Mouse (Mus musculus) left cerebral cortex, adult 11 months (tissue): ENCODE results near the gene Fastkd3.
"Not testable (repeated sequence)": the region's sequence is repeated elsewhere in the genome, so short reads cannot be mapped to it uniquely, and the experiment has no call there.

Experiments
- DNase-seq: peaks from one replicate; pipeline ENCODE4 v3.0.0; 2022; ENCODE audit warnings: low spot score

The Fastkd3 gene

DNA sequence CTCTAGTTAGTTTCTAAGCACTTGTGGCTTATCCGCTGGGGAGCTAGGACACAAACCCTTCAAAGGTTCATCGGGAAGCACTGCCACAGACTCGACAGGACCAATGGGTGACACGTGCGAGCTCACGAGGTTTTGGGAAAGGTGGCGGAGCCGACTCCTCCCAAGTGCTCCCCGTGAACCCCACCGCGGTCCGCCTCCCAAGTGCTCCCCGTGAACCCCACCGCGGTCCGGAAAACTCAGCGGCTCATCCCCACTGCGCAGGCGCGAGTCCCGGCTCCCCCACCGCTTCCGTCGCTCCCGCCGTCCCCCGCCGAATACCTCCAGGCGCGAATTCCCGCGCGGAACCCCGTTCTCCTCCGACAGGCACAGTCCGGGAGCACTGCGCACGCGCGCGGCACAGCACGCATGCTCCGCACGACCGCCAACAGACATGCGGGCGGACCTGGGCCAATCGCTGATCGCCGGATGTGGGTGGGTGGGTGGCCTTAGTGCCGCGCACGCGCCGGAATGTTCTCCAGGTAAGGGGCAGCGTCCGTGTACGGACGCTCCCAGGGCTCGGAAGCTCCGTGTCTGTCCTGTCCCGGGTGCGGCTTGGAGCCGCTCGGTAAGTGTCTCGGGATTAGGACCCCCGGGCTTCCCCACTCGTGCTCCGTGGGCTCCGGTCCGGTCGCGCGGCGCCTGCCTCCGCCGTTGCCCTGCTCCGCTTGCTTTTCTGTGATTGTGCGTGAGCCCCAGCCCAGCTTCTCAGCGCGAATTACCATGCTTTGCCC, at the start of gene Fastkd3, which contains the start of gene Mtrr:
TSS of gene Fastkd3 (plus strand) at position 488 of the 770 bp plus-strand sequence.
TSS of gene Mtrr (minus strand) at position 403 of the 770 bp plus-strand sequence.
- DNase-seq, result peak; percentile 95

DNA sequence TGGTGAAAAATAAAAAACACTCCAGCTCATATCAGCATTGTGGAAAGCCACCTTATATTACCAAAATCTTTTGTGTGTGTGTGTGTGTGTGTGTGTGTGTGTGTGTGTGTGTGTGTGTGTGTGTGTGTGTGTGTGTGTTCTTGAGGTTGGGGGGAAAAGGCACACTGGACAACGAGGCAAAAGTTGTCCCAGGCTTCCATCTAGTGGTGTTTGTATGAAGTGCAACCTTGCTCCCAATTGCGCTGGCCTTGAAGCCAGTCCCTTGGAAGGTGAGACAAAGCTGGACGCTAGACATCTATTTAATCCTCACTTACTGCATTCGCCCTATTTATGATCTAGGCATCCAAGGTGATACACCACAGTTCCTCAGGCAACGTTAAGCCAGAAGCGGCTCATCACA, 28.6 kb upstream of the Fastkd3 start:
- DNase-seq, result not testable (repeated sequence)

DNA sequence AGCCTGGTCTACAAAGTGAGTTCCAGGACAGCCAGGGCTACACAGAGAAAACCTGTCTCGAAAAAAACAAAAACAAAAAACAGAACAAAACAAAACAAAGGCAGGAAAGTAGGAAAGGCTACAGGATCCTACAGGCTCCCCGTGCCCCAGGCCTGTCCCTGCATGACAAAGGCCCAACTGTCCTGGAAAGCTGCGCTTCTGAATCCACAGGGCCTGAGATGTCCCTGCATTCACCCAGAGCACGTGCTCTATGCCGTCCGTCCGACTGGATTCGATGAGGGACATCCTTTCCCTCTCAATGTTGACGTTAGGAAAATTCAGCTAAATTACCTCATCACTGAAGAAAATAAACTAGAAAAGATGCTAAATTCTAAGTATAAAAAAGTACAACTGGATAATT, 13.9 kb upstream of the Fastkd3 start:
- no peak for DNase-seq

DNA sequence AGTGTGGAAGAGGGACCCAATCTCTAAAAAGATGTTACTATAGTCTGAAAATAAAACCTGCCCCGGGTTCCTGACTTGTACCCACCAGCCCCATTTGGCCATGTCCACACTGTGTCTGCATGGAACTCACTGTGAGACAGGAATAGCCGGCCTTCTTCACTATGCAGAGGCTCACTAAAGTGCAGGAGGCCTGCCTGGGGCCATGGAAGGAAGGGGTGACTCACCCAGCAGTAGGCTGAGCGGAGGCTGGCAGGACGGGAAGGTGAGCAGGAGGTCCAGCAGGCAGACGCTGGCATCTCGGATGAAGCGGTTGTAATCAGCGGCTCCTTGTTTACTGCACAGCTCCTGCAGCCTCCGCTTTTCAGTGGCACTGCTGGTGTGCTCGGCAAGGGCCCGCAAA, 13.5 kb upstream of the Fastkd3 start:
- DNase-seq, result no peak

DNA sequence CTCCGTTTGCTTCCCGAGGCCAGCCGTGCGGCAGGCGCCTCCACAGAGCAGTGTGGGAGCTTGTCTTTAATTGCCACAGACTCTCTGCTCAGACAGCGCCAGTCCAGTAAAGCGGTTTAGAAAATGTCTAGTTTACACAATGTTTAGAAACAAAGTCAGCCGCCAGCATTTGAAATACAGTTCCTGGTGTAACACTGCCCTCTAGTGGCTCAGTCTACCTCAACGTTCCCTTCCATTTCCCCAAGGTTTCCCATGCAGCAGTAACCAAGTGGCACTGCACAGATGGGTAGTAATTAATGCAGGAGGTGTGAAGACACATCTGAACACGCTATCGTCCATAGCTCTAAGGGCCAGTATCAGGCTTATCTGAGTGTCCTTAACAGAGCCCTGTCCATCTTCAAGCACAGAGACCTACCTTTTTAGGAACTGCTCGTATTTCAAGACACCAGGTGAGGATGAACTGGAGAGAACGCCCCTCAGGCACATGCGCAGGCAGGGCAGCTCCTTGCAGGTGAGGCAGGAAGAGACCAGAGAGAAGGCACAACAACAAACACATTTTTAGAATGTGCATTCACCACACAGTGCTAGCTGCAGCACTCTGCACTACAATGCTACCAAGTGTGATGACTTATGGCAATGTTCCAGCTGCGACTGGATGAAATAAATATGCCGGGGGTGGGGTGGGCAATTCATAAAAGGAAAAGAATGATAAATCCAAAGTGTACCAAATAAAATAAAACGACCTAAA, 12.3 kb upstream of the Fastkd3 start:
- DNase-seq, result peak; percentile 72

DNA sequence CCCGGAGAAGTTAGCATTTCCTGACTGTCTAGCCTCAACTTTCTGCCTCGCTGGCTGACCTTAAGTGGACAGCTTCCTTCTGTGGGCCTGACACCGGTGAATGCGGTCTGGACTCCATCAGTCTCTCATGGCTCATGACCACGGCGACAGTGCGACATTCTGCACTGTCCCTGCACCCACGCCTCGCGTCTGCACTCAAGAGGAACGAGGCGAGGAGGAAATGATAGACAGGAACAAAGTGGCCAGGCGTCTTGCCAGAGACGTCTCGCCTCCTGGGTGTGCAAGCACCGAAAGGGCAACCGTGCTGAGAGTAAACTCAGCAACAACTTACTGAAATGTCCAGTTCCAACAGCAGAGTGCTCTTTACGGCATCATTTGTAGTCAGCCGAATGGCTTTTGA, 9.8 kb upstream of the Fastkd3 start:
- DNase-seq, result no peak

DNA sequence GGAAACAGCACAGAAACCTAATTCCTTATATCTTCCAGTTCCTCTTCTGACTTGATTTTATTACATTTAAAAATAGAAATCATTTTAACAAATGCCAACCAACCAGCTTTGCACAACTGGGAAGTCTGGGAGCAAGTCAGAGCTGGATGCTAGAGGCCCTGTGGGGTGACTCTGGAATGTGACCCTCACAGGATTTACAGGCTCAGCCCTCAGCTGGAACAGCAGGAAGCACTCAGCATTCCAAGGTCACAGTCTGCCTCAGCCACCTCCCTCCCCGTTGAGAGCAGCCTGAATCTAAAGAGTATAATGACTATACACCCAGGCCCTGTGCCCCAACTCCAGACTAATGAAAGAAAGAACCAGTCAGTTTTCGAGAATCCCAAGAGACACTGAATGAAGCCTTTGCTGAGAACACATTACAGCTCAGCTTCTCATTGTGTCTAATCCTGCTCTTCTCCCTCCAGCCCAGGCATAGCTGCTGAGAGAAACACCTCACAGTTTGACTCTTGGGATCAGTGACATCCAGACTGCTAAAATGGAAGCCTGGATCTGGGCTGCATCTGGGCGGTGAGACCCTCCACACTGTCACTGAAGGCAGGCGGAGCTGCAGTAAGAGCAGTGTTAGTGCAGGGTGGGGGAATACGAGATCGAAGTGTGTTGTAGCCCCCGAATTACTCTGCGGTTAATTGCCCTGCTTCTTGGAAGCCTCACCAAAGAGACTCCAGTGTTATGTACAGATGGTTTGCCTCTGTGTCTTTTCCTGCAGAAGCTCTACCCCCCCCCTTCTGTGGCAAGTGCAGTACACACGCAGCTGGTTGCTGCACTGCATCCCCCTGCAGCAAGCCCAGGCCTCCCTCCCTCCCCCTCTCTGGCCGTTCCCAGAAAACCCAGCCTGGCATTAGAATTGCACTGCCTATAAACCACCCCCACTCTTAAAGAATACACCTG, 8.8 kb upstream of the Fastkd3 start:
- DNase-seq, result no peak

DNA sequence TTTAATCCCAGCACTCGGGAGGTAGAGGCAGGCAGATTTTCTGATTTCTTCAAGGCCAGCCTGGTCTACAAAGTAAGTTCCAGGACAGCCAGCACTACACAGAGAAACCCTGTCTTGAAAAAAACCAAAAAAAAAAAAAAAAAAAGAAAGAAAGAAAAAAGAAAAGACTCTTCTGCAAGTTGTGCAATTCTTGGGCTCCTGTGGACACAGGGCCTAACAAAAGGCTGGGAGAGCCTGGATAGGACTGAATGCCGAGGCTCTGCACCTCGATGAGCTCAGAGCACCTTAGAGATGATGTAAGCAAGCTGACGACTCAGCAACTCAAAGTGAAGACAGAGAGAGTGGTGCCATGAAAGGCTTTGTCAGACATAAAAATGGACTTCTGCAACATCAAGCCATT, 7.6 kb upstream of the Fastkd3 start:
- no peak for DNase-seq

DNA sequence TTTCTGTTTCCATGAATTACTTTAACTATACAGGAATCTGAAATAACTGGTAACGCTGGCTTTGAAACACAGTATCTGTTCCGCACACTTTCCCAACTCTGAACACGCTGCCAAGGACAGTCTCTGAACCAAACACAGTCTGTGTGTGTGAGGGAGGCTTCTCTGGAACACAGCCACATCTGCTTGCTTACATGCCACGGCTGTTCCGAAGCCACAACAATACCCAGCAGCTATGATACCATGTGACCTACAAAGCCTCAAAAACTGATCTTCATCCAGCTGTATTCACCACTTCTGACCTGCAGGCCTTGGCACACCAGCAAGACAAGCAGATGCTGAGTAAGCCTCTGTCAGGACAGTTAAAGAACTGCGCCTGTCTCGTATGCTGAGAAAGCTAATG, 4.1 kb upstream of the Fastkd3 start:
- no peak for DNase-seq

DNA sequence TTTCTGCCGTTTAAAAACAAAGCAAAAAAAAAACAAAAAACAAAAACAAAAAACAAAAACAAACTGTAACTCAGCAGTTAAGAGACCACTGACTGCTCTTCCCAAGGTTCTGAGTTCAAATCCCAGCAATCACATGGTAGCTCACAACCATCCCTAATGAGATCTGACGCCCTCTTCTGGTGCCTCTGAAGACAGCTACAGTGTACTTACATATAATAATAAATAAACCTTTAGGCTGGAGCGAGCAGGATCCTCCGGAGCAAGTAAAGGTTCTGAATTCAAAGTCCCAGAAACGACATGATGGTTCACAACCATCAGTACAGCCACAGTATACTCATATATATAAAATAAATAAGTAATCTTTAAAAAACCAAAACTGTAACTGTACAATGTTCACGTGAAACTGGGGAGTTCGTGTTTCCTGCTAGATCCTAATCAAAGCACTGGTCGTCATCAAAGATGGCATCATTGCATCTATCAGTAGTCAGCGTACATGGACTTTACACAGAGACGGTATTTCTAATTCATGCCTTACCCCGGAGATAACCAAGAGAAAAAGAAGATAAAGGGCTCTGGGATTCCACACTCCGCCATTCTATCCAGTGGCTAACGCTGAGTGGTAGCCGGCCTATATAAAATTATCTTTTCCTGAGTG, 821 bp upstream of the Fastkd3 start:
- DNase-seq, result no peak

DNA sequence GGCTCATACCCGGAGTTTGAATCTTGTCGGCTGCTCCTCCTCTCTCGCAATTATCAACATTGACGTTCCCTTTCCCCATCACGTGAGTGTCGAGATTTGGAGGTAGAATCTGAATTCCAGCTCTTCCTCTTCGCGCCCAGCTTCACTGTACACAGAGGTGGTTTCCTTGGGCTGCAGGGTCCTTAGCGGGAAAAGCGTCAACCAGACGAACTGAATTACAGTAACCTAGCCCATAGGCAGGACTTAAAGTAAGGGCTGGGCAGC, 415 bp downstream of the Fastkd3 start:
- no peak for DNase-seq

DNA sequence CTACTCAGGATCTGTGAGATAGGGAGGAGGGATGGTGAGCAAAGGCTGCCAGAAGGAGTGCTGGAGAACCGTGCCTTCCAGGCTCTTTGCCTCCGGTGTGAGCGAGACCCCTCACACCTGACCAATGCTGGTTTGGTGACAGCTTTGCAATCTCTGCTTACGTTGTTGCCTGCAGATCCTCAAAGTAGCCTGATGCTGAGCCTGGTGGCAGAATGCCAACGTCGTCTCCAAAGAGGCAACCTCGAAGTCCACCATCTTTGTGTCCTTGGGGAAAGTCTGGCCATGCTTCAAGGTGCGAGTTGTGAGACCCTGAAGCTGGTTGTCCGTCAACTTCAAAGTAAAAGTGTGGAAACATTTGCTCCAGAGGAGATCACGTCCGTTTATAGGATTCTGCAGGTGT, 1.9 kb downstream of the Fastkd3 start:
- no peak for DNase-seq

DNA sequence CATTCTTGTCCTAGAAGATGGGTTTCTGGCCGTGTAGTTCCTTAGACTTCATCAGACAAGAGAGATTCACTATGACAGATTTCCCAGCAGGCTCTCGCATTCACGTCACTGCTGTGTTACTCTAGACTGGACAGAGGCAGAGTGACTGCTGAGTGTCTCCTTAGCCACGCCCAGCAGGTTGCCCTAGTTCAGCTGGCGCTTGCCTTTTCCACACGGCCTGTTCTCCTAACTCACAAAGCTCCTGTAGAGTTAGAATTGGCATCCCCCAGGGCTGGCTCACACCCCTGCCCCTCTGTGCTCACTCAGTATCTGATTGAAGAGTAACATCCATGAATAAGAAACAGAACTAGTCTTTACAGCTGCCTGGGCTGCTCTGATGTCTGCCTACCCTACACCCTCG, 3.4 kb downstream of the Fastkd3 start:
- DNase-seq, result no peak

DNA sequence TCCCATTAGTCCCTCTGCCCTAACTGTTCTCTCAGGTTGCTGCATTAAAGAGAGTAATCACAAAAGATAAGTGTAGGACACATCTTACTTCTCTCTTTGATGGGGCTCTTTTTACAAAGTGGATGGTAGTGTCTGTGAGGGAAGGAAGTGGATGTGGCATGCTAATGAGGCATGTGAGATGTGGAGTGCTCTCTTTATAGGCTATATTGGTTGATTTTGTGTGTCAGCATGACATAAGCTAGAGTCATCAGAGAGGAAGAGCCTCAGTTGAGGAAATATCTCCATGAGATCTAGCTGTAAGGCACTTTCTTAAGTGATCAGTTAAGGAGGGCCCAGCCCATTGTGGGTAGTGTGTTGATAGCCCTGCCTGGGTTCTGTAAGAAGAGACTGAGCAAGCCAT, 6.3 kb downstream of the Fastkd3 start:
- no peak for DNase-seq

DNA sequence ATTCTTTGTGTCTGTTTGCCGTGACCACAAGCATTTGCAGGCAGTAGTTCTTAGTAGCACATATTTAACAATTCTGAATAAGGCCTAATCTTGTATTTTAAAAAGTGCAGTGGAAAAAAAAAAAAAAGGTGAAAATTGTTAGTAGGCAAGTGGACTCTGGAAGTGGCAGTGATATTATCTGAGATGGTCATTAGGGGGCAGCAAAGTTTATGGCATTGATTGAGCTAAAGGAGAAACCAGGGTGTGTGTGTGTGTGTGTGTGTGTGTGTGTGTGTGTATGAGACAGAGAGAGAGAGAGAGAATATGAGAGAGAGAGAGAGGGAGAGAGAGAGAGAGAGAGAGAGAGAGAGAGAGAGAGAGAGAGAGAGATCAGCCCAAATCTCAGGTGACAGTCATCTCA, 11.8 kb downstream of the Fastkd3 start:
- DNase-seq, result no peak

DNA sequence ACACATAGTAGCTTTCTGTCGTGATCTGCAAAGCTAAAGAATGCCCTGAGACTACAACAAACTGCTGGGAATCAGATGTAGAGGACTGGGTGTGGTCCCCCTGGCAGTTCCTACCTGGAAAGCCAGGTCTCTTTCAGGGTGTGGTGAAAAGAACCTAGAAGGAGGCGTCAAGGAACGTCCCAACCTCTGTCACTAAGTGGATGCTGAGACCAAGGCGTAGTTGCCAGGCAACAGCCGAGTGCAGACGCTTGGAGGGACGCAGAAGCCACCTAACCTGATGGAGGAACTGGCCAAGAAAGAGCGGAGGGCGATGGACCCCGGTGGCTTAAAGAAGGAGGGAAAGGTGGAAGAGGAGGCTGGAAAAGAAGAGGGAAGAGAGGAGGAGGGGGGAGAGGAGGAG, 15.2 kb downstream of the Fastkd3 start, which contains the start of gene 1700001L19Rik:
TSS of gene 1700001L19Rik (plus strand) at position 223 of the 400 bp plus-strand sequence.
- no peak for DNase-seq

DNA sequence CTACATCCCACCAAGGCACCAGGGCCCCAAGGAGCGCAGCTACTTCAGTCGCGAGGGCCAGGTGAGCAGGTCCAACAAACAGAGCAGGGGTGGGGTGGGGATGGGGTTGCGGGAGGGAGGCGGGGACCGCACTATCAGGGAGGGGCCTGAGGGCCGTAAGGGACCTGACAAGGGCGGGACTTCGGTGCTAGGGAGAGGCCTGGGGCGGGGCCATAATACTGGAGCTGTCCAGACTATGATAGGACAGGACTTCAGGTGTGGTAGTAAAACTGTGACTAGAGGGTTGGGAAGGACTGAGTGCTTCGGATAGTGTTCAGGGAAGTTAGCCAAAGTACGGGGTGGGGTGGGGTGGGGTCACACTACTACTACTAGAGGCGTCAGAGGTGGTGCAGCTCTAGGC, 15.6 kb downstream of the Fastkd3 start:
- DNase-seq, result no peak

DNA sequence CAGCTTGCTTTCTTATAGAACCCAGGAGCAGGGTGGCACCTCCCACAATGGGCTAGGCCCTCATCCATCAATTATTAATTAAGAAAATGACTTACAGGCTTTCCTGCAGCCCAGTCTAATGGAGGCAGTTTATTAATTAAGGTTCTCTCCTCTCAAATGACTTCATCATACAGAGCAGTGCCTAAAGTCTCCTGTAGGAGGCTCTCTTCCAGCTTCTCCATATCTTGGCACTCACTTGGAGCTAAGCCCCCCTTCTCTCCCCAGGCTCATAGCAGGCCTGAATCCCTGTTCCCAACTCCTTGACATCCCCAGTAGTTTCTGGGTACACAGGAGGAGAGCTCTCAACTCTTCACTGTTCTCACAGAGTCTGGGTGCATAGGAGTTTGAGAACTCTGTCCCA, 16.9 kb downstream of the Fastkd3 start:
- DNase-seq, result no peak

DNA sequence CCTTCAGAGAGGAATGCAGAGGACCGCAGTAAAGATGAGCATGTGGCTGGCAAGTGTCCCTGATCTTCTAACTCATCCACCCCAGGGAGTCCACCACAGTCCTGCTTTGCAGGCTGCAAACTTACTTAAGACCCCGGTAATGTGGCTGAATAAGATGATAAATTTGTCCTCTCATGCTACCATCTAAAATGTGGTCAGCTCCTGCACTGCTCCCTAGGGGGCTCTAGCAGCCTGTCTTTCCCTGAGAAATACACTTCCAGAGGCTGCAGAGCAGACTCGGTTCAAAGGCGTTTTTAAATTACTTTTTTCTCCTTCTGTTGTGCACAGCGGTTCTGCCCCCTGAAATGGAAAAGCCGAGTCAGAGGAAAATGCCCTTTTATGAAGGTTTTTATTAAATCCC, 19.1 kb downstream of the Fastkd3 start:
- DNase-seq, result no peak

DNA sequence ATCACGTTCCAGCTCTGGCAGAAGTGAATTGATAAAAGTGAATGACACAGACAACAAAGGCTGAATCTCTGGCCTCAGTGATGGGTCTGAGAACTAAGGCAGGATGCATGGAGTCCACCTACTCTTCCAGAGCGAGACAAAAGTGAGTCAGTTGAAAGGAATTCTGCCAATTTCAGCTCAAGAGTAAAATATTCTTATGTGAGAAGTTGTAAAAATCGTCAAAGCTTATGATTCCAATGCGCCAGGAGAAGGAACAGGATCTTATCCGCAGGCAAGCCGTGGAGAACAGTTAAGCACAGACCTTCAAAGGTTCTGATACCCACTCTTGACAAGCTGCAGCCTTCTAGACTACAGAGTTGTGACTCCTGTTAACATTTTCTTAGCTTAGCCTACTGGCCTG, 21.1 kb downstream of the Fastkd3 start:
- no peak for DNase-seq

DNA sequence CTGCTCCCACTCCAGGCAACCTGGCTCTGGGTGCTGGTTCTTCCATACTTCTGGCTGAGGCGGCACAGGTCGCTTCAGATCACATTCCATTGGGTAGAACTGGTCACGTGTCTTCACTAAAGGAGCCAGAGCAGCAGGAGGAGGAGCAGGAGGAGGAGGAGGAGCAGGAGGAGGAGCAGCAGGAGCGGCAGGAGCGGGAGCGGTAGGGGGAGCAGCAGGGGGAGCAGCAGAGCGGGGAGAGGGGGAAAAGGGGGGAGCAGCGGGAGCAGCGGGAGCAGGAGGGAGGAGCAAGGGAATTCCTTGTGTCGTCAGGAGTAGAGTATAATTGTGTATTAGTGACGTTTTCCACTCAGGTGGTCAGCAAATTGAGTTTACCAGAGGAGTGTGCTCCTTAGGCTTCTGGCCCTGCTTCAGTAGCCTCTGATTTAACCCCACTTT, 23.7 kb downstream of the Fastkd3 start:
- no peak for DNase-seq
